20 mouse cellular contexts compared by ENCODE assay signal in the genomic region with DNA sequence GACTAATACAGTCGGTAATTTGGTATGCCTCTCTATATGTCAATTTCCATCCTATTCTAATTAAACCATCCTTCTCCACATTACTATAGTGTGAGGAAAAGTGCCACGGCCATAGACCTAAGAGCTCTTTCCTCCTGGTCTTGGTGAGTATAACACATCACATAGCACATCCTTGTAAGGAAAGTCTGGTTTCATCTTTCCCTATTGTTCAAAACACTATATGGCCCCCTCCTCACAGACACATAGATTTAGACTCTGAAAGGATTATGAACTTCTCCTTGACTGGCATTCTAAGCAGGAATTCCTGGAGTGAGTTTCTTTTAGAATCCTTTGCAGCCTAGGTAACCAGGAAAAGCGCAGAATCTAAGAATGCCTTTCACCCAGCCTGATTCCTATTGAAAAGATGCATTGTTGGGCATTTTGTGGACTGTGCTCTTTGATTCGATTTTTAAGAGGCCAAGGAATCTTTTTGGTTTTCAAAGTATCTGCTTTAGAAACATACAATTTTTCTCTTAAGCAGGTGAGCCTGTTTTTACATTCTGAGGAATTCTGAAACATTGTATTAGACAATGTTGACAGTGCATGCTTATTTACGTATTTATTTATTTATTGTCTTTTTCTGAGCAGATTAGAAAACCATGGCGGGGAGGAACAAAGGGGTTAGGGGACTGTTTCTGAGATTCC.
DNase-seq lines count a peak whose midpoint lies in the region; ATAC-seq lines count a peak whose summit lies in the region.
"Had no signal": no experiment of that assay in that cellular context is flagged by ENCODE, and none has a peak within 500 bp of the region (broad histone marks: within the 10 kb centered on the region; RNA-seq: fewer than 3 reads in every experiment).

No protein-coding gene starts in this region.

- H3K36me3 ChIP-seq in midbrain, embryonic 10.5 days: 0 out of 2 replicates have a peak, but pooled peaks cover 6% of the 10 kb centered on the region
- H3K36me3 ChIP-seq in midbrain, embryonic 16.5 days (ENCODE audit: control insufficient read depth, insufficient read depth, low read length): no peaks in the 10 kb centered on the region
- no peaks in the 10 kb centered on the region for H3K36me3 ChIP-seq in hindbrain, embryonic 13.5 days
- no peaks in the 10 kb centered on the region for H3K36me3 ChIP-seq in midbrain, embryonic 14.5 days (ENCODE audit: control insufficient read depth, insufficient read depth, low read length)
- H3K36me3 ChIP-seq: heart, embryonic 12.5 days; limb, embryonic 12.5 days; liver, embryonic 12.5 days had no signal

- no peak overlapping the region for H3K4me2 ChIP-seq in midbrain, embryonic 16.5 days (ENCODE audit: low read length)
- H3K4me2 ChIP-seq in hindbrain, embryonic 13.5 days: no peak overlapping the region
- H3K4me2 ChIP-seq in midbrain, embryonic 14.5 days (ENCODE audit: low read length): peak overlapping the region; percentile 15; the same call in 1 of the 2 replicates
- H3K4me2 ChIP-seq: heart, embryonic 12.5 days; limb, embryonic 12.5 days; liver, embryonic 12.5 days had no signal

- no peak overlapping the region for H3K9ac ChIP-seq in midbrain, embryonic 16.5 days (ENCODE audit: low read depth, low read length)
- no peak overlapping the region for H3K9ac ChIP-seq in hindbrain, embryonic 13.5 days
- no peak overlapping the region for H3K9ac ChIP-seq in midbrain, embryonic 14.5 days (replicated peaks; ENCODE audit: low read length)
- H3K9ac ChIP-seq: heart, embryonic 12.5 days; limb, embryonic 12.5 days; liver, embryonic 12.5 days had no signal

- H3K4me3 ChIP-seq in midbrain, embryonic 10.5 days: peak overlapping the region; percentile 21
- H3K4me3 ChIP-seq in midbrain, embryonic 16.5 days (ENCODE audit: low read depth, low read length): no peak overlapping the region
- H3K4me3 ChIP-seq in hindbrain, embryonic 13.5 days: no peak overlapping the region
- no peak overlapping the region for H3K4me3 ChIP-seq in midbrain, embryonic 14.5 days (replicated peaks; ENCODE audit: low read depth, low read length)
- H3K4me3 ChIP-seq: heart, embryonic 12.5 days; limb, embryonic 12.5 days; liver, embryonic 12.5 days; megakaryocyte, embryonic 14.5 days; myocyte had no signal

- no peaks in the 10 kb centered on the region for H3K27me3 ChIP-seq in midbrain, embryonic 10.5 days (ENCODE audit: low read depth, poor library complexity, severe bottlenecking)
- H3K27me3 ChIP-seq in midbrain, embryonic 16.5 days (ENCODE audit: control insufficient read depth, insufficient read depth, low read depth, low read length): no peaks in the 10 kb centered on the region
- no peaks in the 10 kb centered on the region for H3K27me3 ChIP-seq in hindbrain, embryonic 13.5 days
- H3K27me3 ChIP-seq in midbrain, embryonic 14.5 days (ENCODE audit: control insufficient read depth, insufficient read depth, low read length): no peaks in the 10 kb centered on the region
- H3K27me3 ChIP-seq: heart, embryonic 12.5 days; limb, embryonic 12.5 days; liver, embryonic 12.5 days had no signal

- ATAC-seq in midbrain, embryonic 16.5 days: no peak
- ATAC-seq in hindbrain, embryonic 13.5 days (ENCODE audit: low FRiP score): no peak
- ATAC-seq in midbrain, embryonic 14.5 days (ENCODE audit: low FRiP score, low TSS enrichment): no peak
- no peak for ATAC-seq in granulocyte monocyte progenitor cell, adult 5-6 weeks (replicated peaks; ENCODE audit: poor library complexity, severe bottlenecking)
- ATAC-seq: liver, embryonic 12.5 days had no signal

- WGBS in midbrain, embryonic 10.5 days: 22% methylated on average over 6 of the region's 6 CpGs
- WGBS in midbrain, embryonic 16.5 days: 21% methylated on average over 6 of the region's 6 CpGs
- 27% methylated on average over 6 of the region's 6 CpGs for WGBS in hindbrain, embryonic 13.5 days
- WGBS in midbrain, embryonic 14.5 days: 6% methylated on average over 6 of the region's 6 CpGs

- peak overlapping the region; percentile 89 for H3K27ac ChIP-seq in midbrain, embryonic 10.5 days (replicated peaks)
- no peak overlapping the region for H3K27ac ChIP-seq in midbrain, embryonic 16.5 days (ENCODE audit: low read length)
- peak overlapping the region; percentile 89 for H3K27ac ChIP-seq in hindbrain, embryonic 13.5 days
- peak overlapping the region; percentile 57 for H3K27ac ChIP-seq in midbrain, embryonic 14.5 days (replicated peaks; ENCODE audit: low read depth, low read length)
- H3K27ac ChIP-seq: limb, embryonic 12.5 days; liver, embryonic 12.5 days had no signal

- H3K9me3 ChIP-seq in midbrain, embryonic 10.5 days (replicated peaks): peaks cover 10% of the 10 kb centered on the region
- H3K9me3 ChIP-seq in midbrain, embryonic 16.5 days (replicated peaks; ENCODE audit: control insufficient read depth, low read length, poor library complexity, severe bottlenecking): no peaks in the 10 kb centered on the region
- no peaks in the 10 kb centered on the region for H3K9me3 ChIP-seq in hindbrain, embryonic 13.5 days
- H3K9me3 ChIP-seq in midbrain, embryonic 14.5 days (ENCODE audit: control insufficient read depth, low read length): no peaks in the 10 kb centered on the region
- H3K9me3 ChIP-seq: megakaryocyte, embryonic 14.5 days had no signal

- H3K4me1 ChIP-seq in midbrain, embryonic 10.5 days: peaks cover 69% of the 10 kb centered on the region
- peaks cover 52% of the 10 kb centered on the region for H3K4me1 ChIP-seq in midbrain, embryonic 16.5 days (ENCODE audit: control insufficient read depth, insufficient read depth, low read length)
- H3K4me1 ChIP-seq in hindbrain, embryonic 13.5 days (replicated peaks): peaks cover 65% of the 10 kb centered on the region
- H3K4me1 ChIP-seq in midbrain, embryonic 14.5 days (ENCODE audit: control insufficient read depth, insufficient read depth, low read length): peaks cover 56% of the 10 kb centered on the region
- H3K4me1 ChIP-seq: liver, embryonic 12.5 days; megakaryocyte, embryonic 14.5 days had no signal

- no peak for DNase-seq in midbrain, embryonic 10.5 days (ENCODE audit: low spot score)
- DNase-seq in embryo, embryonic 9.5 days (ENCODE audit: extremely low spot score): peak; percentile 20
- peak; percentile 58 for DNase-seq in midbrain, embryonic 14.5 days
- DNase-seq in ovary, postnatal 36 days (ENCODE audit: low spot score): no peak
- DNase-seq in layer of hippocampus, postnatal 10 days (ENCODE audit: low spot score in 2 of 2): no peak
- DNase-seq: B cell, adult 2 months; cerebellum, adult 2 months; kidney, postnatal 36 days; layer of hippocampus, adult 9-11 months; lung, adult 2 months; right cerebral cortex, adult 18-20 months; thymus, postnatal 14 days had no signal

Comparison
In these comparisons a context has a peak if more than half of its experiments do, and no peak if none do; other contexts are left out.
1. DNase-seq: peak in embryo, embryonic 9.5 days (single experiment) and midbrain, embryonic 14.5 days (single experiment); none in midbrain, embryonic 10.5 days (single experiment), ovary, postnatal 36 days (single experiment) and layer of hippocampus, postnatal 10 days (0 of 2).